26 mouse cellular contexts compared by ENCODE assay signal in genomic region chr15:48860627-48861026, GRCm38 (mm10).
"Had no signal": no experiment of that assay in that cellular context is flagged by ENCODE, and none has a peak within 500 bp of the region (broad histone marks: within the 10 kb centered on the region; RNA-seq: fewer than 3 reads in every experiment).

No protein-coding gene starts in this region.

- DNase-seq: cerebellum, adult 9-10 months; cerebellum, adult 9-11 months; cerebellum, postnatal 10 days; cerebellum, postnatal 14 days; cerebellum, postnatal 25 days; cerebellum, postnatal 36 days; embryo, embryonic 11 days; forebrain, postnatal 0 days; gastrocnemius, adult 2 months; gastrocnemius, postnatal 10 days; gastrocnemius, postnatal 14 days; gastrocnemius, postnatal 25 days; gastrocnemius, postnatal 36 days; heart, adult 11 months; heart, adult 18-20 months; heart, adult 2 months had no signal

- H3K36me3 ChIP-seq: embryonic facial prominence, embryonic 10.5 days; embryonic facial prominence, embryonic 12.5 days; embryonic facial prominence, embryonic 13.5 days; embryonic facial prominence, embryonic 15.5 days; forebrain, embryonic 10.5 days; forebrain, embryonic 12.5 days; forebrain, embryonic 15.5 days; heart, embryonic 10.5 days had no signal

- H3K9me3 ChIP-seq: embryonic facial prominence, embryonic 10.5 days; embryonic facial prominence, embryonic 12.5 days; embryonic facial prominence, embryonic 13.5 days; embryonic facial prominence, embryonic 15.5 days; forebrain, embryonic 10.5 days; forebrain, embryonic 12.5 days; forebrain, embryonic 13.5 days; forebrain, embryonic 15.5 days; heart, embryonic 10.5 days had no signal

- H3K9ac ChIP-seq: embryonic facial prominence, embryonic 12.5 days; embryonic facial prominence, embryonic 13.5 days; embryonic facial prominence, embryonic 15.5 days; forebrain, embryonic 12.5 days; forebrain, embryonic 13.5 days; forebrain, embryonic 15.5 days; forebrain, postnatal 0 days had no signal

- H3K27me3 ChIP-seq: embryonic facial prominence, embryonic 12.5 days; embryonic facial prominence, embryonic 13.5 days; embryonic facial prominence, embryonic 15.5 days; forebrain, embryonic 12.5 days; forebrain, embryonic 13.5 days; forebrain, embryonic 15.5 days had no signal

- H3K4me1 ChIP-seq: embryonic facial prominence, embryonic 10.5 days; embryonic facial prominence, embryonic 12.5 days; embryonic facial prominence, embryonic 13.5 days; embryonic facial prominence, embryonic 15.5 days; forebrain, embryonic 10.5 days; forebrain, embryonic 12.5 days; forebrain, embryonic 13.5 days; forebrain, embryonic 15.5 days; heart, embryonic 10.5 days had no signal

- H3K4me3 ChIP-seq: embryonic facial prominence, embryonic 10.5 days; embryonic facial prominence, embryonic 12.5 days; embryonic facial prominence, embryonic 13.5 days; embryonic facial prominence, embryonic 15.5 days; erythroblast, embryonic 14.5 days; forebrain, embryonic 10.5 days; forebrain, embryonic 12.5 days; forebrain, embryonic 13.5 days; forebrain, embryonic 15.5 days; gastrocnemius, adult 2 months; heart, adult 2 months; heart, embryonic 10.5 days had no signal

- H3K27ac ChIP-seq: embryonic facial prominence, embryonic 10.5 days; embryonic facial prominence, embryonic 12.5 days; embryonic facial prominence, embryonic 13.5 days; embryonic facial prominence, embryonic 15.5 days; forebrain, embryonic 10.5 days; forebrain, embryonic 12.5 days; forebrain, embryonic 13.5 days; forebrain, embryonic 15.5 days; gastrocnemius, adult 2 months; heart, adult 2 months; heart, embryonic 10.5 days had no signal
